Mouse (Mus musculus): ENCODE data around the gene Tfap2e.

DNA sequence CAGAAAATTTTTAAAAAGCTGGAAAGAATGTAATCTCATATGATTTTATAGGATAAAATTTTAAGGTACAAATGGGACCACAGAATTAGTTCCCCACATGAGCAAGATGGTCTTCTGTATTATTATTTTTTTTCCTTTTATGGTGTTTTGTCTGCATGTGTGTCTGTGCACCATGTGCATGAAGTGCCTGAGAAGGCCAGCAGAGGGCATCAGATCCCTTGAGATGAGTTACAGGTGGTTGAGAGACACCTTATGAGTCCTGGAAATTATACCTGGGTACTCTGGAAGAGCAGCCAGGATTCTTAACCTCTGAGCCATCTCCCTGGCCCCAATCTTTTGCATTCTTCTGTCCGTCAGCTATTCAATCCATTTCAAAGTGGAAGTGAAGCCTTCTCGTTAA, 69.0 kb downstream of the Tfap2e start:
- TF ChIP-seq CTCF (IDR thresholded peaks at IDR 0.05; ENCODE audit: low read depth, low read length): no peak
- TF ChIP-seq GATA2 (IDR thresholded peaks at IDR 0.05; ENCODE audit: borderline replicate concordance, low read depth, low read length): no peak
- TF ChIP-seq POLR2AphosphoS5 (IDR thresholded peaks at IDR 0.05; ENCODE audit: insufficient replicate concordance, low read depth, low read length): no peak
- TF ChIP-seq TAL1 (conservative IDR thresholded peaks at IDR 0.05; ENCODE audit: low read depth, low read length): no peak

All from G1E (cell line).